Mouse (Mus musculus): ENCODE results near the gene Cep72.

DNA sequence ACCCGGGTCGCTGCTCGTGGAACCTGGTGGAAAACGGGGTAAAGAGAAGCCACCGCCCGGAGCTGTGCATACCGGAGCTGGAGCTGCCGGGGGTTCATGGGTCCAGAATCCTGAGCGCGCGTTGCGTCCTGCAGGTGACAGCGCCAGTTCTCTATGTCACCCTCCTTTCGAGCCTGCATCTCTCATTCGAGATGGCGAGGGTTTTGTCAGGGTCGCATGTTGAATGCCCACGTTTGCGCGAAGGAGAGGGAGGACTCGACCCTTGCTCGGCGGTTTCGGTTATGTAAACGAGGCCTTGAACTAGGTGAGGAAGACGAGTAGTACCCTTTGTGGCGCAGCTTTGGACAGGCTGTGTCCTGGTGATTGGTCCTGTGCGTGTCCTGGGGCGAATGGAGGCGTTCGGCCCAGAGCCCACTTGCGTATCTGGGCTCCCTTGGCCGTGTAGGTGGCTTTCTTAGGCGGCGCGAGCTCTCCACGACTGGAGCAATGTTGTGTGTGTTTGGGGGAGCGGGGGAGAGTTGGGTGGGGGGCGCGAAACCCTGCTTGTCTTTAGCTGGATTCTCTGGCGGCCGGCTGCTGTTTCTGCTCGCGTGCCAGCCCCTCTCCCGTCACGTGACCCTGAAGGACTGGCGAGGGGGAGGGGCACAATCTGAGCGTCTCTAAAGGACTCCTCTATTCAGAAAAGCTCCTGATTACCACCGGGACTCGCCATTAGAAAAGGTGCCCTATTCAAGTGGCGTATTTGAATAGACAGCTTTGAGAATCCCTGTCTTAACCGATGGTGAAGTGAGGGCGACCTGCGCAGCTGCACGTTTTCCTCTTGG lies 52.1 kb downstream of the Cep72 start:
- TF ChIP-seq CTCF (conservative IDR thresholded peaks at IDR 0.05; ENCODE audit: low read length) (no peak), NANOG (IDR thresholded peaks at IDR 0.05; ENCODE audit: borderline replicate concordance, low read length) (no peak)

Data from E14TG2a.4 (cell line).